Mouse (Mus musculus): Measurements from ENCODE around the gene Arhgap25. TPM values are rescaled to one million over a fixed set of nuclear protein-coding genes. Genes with fewer than 3 reads are reported as not detected.

Gene Arhgap25
- total and polyA plus RNA-seq, 2 experiments from 2014 or later: 2.2 to 3.3 TPM

- Histone ChIP-seq H3K4me3 (ENCODE audit: low read depth, low read length) (no peak overlapping the region), H3K27ac (ENCODE audit: low read depth, low read length) (no peak overlapping the region)
These were observed 12.5 kb upstream of the Arhgap25 start for GRCm38 (mm10) chr6:87545331-87546217.

DNA sequence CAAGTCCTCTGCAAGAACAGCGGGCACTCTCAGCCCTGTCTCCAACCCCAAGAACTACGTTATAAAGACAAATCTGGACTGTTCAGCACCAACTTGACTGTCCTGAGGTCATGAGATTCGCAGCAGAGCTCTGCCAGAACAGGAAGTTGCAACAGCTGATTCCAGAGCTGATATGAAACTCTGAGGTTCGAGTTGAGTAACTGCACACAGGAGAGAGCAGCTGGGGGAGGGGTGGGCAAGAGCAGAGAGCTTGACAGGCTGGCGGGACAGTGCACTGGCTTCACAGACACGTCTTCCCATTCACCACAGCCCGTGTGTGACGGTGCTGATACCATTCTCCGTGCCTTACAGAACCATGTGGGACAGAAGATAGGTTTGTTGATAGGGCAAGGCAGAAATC is 9.0 kb upstream of the Arhgap25 start:
- Histone ChIP-seq H3K4me3 (ENCODE audit: low read depth, low read length) (no peak overlapping the region), H3K36me3 (ENCODE audit: insufficient read depth) (no peaks in the 10 kb centered on the region), H3K27ac (ENCODE audit: low read depth, low read length) (no peak overlapping the region), H3K27me3 (ENCODE audit: insufficient read depth, low read length) (no peaks in the 10 kb centered on the region), H3K4me1 (ENCODE audit: insufficient read depth) (no peaks in the 10 kb centered on the region), H3K9me3 (ENCODE audit: low read length) (peaks cover 5% of the 10 kb centered on the region; the same call in 1 of the 2 replicates), H3K4me2 (ENCODE audit: low read depth) (no peak overlapping the region), H3K9ac (no peak overlapping the region)
- no peak for TF ChIP-seq CTCF (IDR thresholded peaks at IDR 0.05; ENCODE audit: low read depth)
- 83% methylated on average over 9 of the region's 9 CpGs for WGBS
- ATAC-seq: no peak
- DNase-seq: no peak

More at GRCm38 (mm10) chr6:87545331-87546217, 12.5 kb upstream of the Arhgap25 start:
- H3K36me3 ChIP-seq (ENCODE audit: insufficient read depth): no peaks in the 10 kb centered on the region
- DNase-seq (peak; percentile 51), ATAC-seq (peak; percentile 50; the same call in 1 of the 2 replicates)
- H3K4me1 ChIP-seq (ENCODE audit: insufficient read depth): no peaks in the 10 kb centered on the region
- H3K9ac ChIP-seq: no peak overlapping the region
- no peak overlapping the region for H3K4me2 ChIP-seq (ENCODE audit: low read depth)
- peaks cover 5% of the 10 kb centered on the region; the same call in 1 of the 2 replicates for H3K9me3 ChIP-seq (ENCODE audit: low read length)
- WGBS: 5% methylated on average over 1 of the region's 1 CpGs
- H3K27me3 ChIP-seq (ENCODE audit: insufficient read depth, low read length): no peaks in the 10 kb centered on the region
- no peak for TF ChIP-seq CTCF (IDR thresholded peaks at IDR 0.05; ENCODE audit: low read depth)

DNA sequence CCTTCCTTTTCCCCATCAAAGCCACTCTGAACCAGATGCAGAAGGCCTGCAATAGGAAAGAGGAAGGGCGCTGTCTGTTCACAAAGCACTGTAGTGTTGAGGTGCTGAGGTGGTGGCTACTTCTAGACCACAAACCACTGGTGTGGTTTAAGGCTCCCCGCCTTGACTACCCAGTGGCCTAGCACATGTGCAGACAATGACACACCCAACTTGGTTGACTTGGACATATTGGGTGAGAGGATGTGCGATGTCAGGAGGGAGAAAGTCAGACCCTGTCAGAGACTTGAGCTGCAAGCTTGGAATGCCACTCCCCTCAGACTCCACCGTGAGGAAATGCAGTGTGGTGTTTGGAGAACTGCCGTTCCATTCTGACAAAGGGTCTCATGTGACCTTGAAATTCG is 8.1 kb upstream of the Arhgap25 start:
- WGBS: 98% methylated on average over 6 of the region's 6 CpGs
- H3K27ac ChIP-seq (ENCODE audit: low read depth, low read length): no peak overlapping the region
- TF ChIP-seq CTCF (IDR thresholded peaks at IDR 0.05; ENCODE audit: low read depth): no peak
- H3K36me3 ChIP-seq (ENCODE audit: insufficient read depth): no peaks in the 10 kb centered on the region
- no peaks in the 10 kb centered on the region for H3K4me1 ChIP-seq (ENCODE audit: insufficient read depth)
- H3K4me3 ChIP-seq (ENCODE audit: low read depth, low read length): no peak overlapping the region
- no peak overlapping the region for H3K9ac ChIP-seq
- H3K9me3 ChIP-seq (ENCODE audit: low read length): no peaks in the 10 kb centered on the region
- no peaks in the 10 kb centered on the region for H3K27me3 ChIP-seq (ENCODE audit: insufficient read depth, low read length)
- ATAC-seq: no peak
- H3K4me2 ChIP-seq (ENCODE audit: low read depth): no peak overlapping the region
- DNase-seq: no peak

DNA sequence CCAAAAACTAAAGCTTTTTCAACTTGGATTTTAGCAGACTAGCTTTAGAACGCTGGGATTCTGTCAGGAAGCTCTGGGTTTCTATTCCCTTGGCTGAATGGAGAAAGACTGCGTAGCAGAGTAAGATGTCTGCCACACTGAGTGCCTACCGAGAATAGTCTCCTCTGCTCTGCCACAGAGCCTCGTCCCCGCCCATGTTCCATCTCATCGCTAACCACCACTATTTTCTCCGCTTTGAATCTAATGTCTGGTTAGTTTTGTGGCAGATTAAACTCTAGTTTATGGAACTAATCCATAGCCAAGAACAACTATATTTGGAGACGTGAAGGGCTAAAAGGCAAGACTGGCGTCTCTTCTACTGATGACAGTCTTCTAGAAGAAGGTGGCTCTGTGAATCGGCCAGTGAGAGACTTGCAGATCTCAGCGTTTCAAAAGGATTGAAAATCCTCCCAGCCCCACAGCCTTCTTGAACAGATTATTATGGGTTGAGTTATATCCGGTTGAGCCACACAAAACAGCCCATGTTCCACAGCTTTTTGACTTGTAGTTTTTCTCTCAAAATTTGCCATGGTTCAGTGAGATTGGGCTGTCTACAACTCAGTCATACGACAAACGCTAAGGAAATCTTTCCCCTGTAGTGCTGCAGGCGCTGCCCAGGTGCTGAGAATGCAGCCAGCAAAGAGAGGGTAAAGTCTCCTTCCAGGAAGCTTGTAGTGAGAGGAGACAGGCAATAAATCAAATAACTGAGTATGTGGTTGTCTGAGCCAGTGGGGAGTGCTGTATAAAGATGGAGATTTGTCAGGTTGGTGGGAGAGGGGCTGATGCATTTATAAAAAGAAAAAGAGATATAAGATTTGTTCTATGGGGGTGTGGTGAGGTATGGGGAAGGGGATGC is 5.6 kb upstream of the Arhgap25 start:
- no peaks in the 10 kb centered on the region for H3K9me3 ChIP-seq (ENCODE audit: low read length)
- ATAC-seq: no peak
- TF ChIP-seq CTCF (IDR thresholded peaks at IDR 0.05; ENCODE audit: low read depth): no peak
- no peak for DNase-seq
- WGBS: 85% methylated on average over 15 of the region's 15 CpGs
- no peaks in the 10 kb centered on the region for H3K4me1 ChIP-seq (ENCODE audit: insufficient read depth)
- no peak overlapping the region for H3K4me3 ChIP-seq (ENCODE audit: low read depth, low read length)
- no peak overlapping the region for H3K9ac ChIP-seq
- H3K36me3 ChIP-seq (ENCODE audit: insufficient read depth): no peaks in the 10 kb centered on the region
- no peaks in the 10 kb centered on the region for H3K27me3 ChIP-seq (ENCODE audit: insufficient read depth, low read length)
- H3K27ac ChIP-seq (ENCODE audit: low read depth, low read length): no peak overlapping the region
- H3K4me2 ChIP-seq (ENCODE audit: low read depth): no peak overlapping the region

DNA sequence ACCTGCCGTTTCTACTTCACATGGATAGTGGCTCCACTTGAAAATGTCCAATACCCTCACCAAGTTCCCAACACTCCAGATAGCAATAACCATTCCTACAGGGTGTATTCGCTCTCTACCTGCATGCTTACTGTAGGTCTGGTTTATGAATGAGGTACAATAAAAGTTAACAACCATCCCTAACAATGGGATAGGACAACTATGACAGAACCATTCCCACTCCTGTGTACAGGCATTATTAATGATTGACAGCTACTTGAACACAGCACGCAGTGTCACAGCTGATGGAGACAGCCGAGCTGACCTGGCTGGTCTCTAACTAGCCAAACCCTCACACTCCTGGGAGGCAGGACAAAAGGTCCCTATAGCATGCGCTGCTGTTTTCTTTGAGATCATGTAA is 4.6 kb upstream of the Arhgap25 start:
- no peak overlapping the region for H3K27ac ChIP-seq (ENCODE audit: low read depth, low read length)
- H3K4me2 ChIP-seq (ENCODE audit: low read depth): no peak overlapping the region
- no peaks in the 10 kb centered on the region for H3K4me1 ChIP-seq (ENCODE audit: insufficient read depth)
- no peaks in the 10 kb centered on the region for H3K36me3 ChIP-seq (ENCODE audit: insufficient read depth)
- no peak overlapping the region for H3K9ac ChIP-seq
- H3K4me3 ChIP-seq (ENCODE audit: low read depth, low read length): no peak overlapping the region
- H3K9me3 ChIP-seq (ENCODE audit: low read length): no peaks in the 10 kb centered on the region
- no peak for TF ChIP-seq CTCF (IDR thresholded peaks at IDR 0.05; ENCODE audit: low read depth)
- 74% methylated on average over 5 of the region's 5 CpGs for WGBS
- no peak for ATAC-seq
- DNase-seq: no peak
- no peaks in the 10 kb centered on the region for H3K27me3 ChIP-seq (ENCODE audit: insufficient read depth, low read length)

GRCm38 (mm10) chr6:87536270-87536669 is 3.2 kb upstream of the Arhgap25 start:
- ATAC-seq: no peak
- Histone ChIP-seq H3K27ac (ENCODE audit: low read depth, low read length) (no peak overlapping the region), H3K36me3 (ENCODE audit: insufficient read depth) (no peaks in the 10 kb centered on the region), H3K4me1 (ENCODE audit: insufficient read depth) (no peaks in the 10 kb centered on the region), H3K4me3 (ENCODE audit: low read depth, low read length) (no peak overlapping the region), H3K9ac (no peak overlapping the region), H3K9me3 (ENCODE audit: low read length) (no peaks in the 10 kb centered on the region), H3K27me3 (ENCODE audit: insufficient read depth, low read length) (no peaks in the 10 kb centered on the region), H3K4me2 (ENCODE audit: low read depth) (no peak overlapping the region)
- no peak for DNase-seq
- no peak for TF ChIP-seq CTCF (IDR thresholded peaks at IDR 0.05; ENCODE audit: low read depth)
- 69% methylated on average over 8 of the region's 8 CpGs for WGBS

Data from forebrain, postnatal 0 days (tissue).